Mouse (Mus musculus): ENCODE results near the gene Styxl1.

Styxl1 gene

GRCm38 (mm10) chr5:135725991-135726390 lies 52.2 kb downstream of the Styxl1 start:
- no peak for DNase-seq (ENCODE audit: low read depth)

GRCm38 (mm10) chr5:135725391-135725841 lies 52.8 kb downstream of the Styxl1 start:
- DNase-seq (ENCODE audit: low read depth), result no peak

- no peak for DNase-seq (ENCODE audit: low read depth)
Measured at GRCm38 (mm10) chr5:135724536-135725322, 53.5 kb downstream of the Styxl1 start.

- DNase-seq (ENCODE audit: low read depth), result no peak
Measured at GRCm38 (mm10) chr5:135723165-135723751, 54.9 kb downstream of the Styxl1 start.

GRCm38 (mm10) chr5:135722121-135722520 lies 56.1 kb downstream of the Styxl1 start:
- peak; percentile 66 for DNase-seq (ENCODE audit: low read depth)

GRCm38 (mm10) chr5:135721076-135721475 lies 57.1 kb downstream of the Styxl1 start:
- DNase-seq (ENCODE audit: low read depth), result no peak

GRCm38 (mm10) chr5:135720121-135720520 lies 58.1 kb downstream of the Styxl1 start:
- DNase-seq (ENCODE audit: low read depth), result no peak

- DNase-seq (ENCODE audit: low read depth), result no peak
Measured at GRCm38 (mm10) chr5:135719586-135720120, 58.5 kb downstream of the Styxl1 start.

GRCm38 (mm10) chr5:135715624-135716023 lies 62.6 kb downstream of the Styxl1 start:
- DNase-seq (ENCODE audit: low read depth), result peak; percentile 38

- peak; percentile 99 for DNase-seq (ENCODE audit: low read depth)
Measured at GRCm38 (mm10) chr5:135713441-135714218, 64.6 kb downstream of the Styxl1 start.

GRCm38 (mm10) chr5:135712803-135713202 lies 65.4 kb downstream of the Styxl1 start:
- no peak for DNase-seq (ENCODE audit: low read depth)

GRCm38 (mm10) chr5:135711582-135712355 lies 66.4 kb downstream of the Styxl1 start:
- DNase-seq (ENCODE audit: low read depth), result peak; percentile 34

- peak; percentile 94 for DNase-seq (ENCODE audit: low read depth)
Measured at GRCm38 (mm10) chr5:135710599-135711214, 67.5 kb downstream of the Styxl1 start.

- DNase-seq (ENCODE audit: low read depth), result no peak
Measured at GRCm38 (mm10) chr5:135709716-135710115, 68.5 kb downstream of the Styxl1 start.

GRCm38 (mm10) chr5:135707855-135708254 lies 70.3 kb downstream of the Styxl1 start:
- DNase-seq (ENCODE audit: low read depth), result peak; percentile 90

GRCm38 (mm10) chr5:135707039-135707438 lies 71.1 kb downstream of the Styxl1 start:
- no peak for DNase-seq (ENCODE audit: low read depth)

- no peak for DNase-seq (ENCODE audit: low read depth)
Measured at GRCm38 (mm10) chr5:135705383-135705782, 72.8 kb downstream of the Styxl1 start.

GRCm38 (mm10) chr5:135703431-135703830 lies 74.8 kb downstream of the Styxl1 start:
- no peak for DNase-seq (ENCODE audit: low read depth)

GRCm38 (mm10) chr5:135702682-135703192 lies 75.4 kb downstream of the Styxl1 start:
- peak; percentile 99 for DNase-seq (ENCODE audit: low read depth)

GRCm38 (mm10) chr5:135702190-135702589 lies 76.0 kb downstream of the Styxl1 start:
- DNase-seq (ENCODE audit: low read depth), result no peak

- DNase-seq (ENCODE audit: low read depth), result no peak
Measured at GRCm38 (mm10) chr5:135701601-135702000, 76.6 kb downstream of the Styxl1 start.
